Comparison of ENCODE assay signal across 25 mouse cellular contexts in the genomic region with DNA sequence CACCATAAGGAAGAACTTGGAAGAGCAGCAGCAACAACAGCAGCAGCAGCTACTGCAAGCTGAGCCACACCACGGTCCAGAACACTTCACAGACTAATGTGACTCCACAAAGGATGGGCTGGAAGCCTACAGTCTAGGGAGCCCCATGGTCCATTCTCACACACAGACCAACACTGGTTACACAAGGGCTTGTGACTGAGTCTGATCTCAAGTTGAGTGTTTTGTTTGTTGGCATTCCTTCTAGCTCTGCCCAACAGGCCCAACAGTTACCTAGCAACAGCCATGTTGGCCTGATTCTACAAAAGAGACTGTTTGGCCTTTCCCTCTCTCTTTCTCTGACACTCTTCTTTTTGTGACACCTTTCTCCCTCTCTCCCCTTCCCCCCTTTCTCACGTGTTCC. TPM values are rescaled to one million over a fixed set of nuclear protein-coding genes. Genes with fewer than 3 reads are reported as not detected.
DNase-seq lines count a peak whose midpoint lies in the region; ATAC-seq and TF ChIP-seq lines count a peak whose summit lies in the region.
"Had no signal": no experiment of that assay in that cellular context is flagged by ENCODE, and none has a peak within 500 bp of the region (broad histone marks: within the 10 kb centered on the region; RNA-seq: fewer than 3 reads in every experiment).

No protein-coding gene starts in this region.

- no peak overlapping the region for H3K9ac ChIP-seq in forebrain, postnatal 0 days
- H3K9ac ChIP-seq: embryonic facial prominence, embryonic 15.5 days; hindbrain, embryonic 14.5 days had no signal

- no peaks in the 10 kb centered on the region for H3K9me3 ChIP-seq in forebrain, postnatal 0 days (ENCODE audit: low read length)
- H3K9me3 ChIP-seq in forebrain, embryonic 10.5 days = no peaks in the 10 kb centered on the region
- H3K9me3 ChIP-seq: embryonic facial prominence, embryonic 15.5 days; heart, embryonic 10.5 days had no signal

- peak; percentile 32 for DNase-seq in forebrain, postnatal 0 days
- no peak for DNase-seq in forebrain, embryonic 10.5 days (ENCODE audit: extremely low spot score, low spot score)
- DNase-seq in lung, adult 2 months = peak; percentile 19
- no peak for DNase-seq in lung, postnatal 14 days
- peak; percentile 29 for DNase-seq in adipocyte (ENCODE audit: low spot score)
- peak; percentile 69 for DNase-seq in lung, postnatal 25 days (ENCODE audit: low spot score)
- no peak for DNase-seq in gastrocnemius, adult 18-20 months (ENCODE audit: low spot score)
- no peak for DNase-seq in spleen, postnatal 14 days (ENCODE audit: low spot score in 2 of 2)
- DNase-seq: adrenal gland, adult 2 months; adrenal gland, postnatal 25 days; cerebellum, adult 11 months; cerebellum, adult 8-10 months; cerebellum, postnatal 14 days; embryo, embryonic 11 days; gastrocnemius, postnatal 10 days; heart, adult 18-20 months; heart, postnatal 4 days had no signal

- no peak for TF ChIP-seq POLR2A in lung, adult 2 months (IDR thresholded peaks at IDR 0.05; ENCODE audit: borderline replicate concordance, extremely low read depth, low read depth, low read length)

- H3K27ac ChIP-seq in forebrain, postnatal 0 days (ENCODE audit: low read depth, low read length) = peak overlapping the region; percentile 29; the same call in 1 of the 2 replicates
- no peak overlapping the region for H3K27ac ChIP-seq in forebrain, embryonic 10.5 days
- H3K27ac ChIP-seq: embryonic facial prominence, embryonic 15.5 days; heart, embryonic 10.5 days; hindbrain, embryonic 14.5 days had no signal

- H3K4me1 ChIP-seq in forebrain, postnatal 0 days (ENCODE audit: insufficient read depth) = 0 out of 2 replicates have a peak, but pooled peaks cover 2% of the 10 kb centered on the region
- H3K4me1 ChIP-seq in forebrain, embryonic 10.5 days = peaks cover 41% of the 10 kb centered on the region
- H3K4me1 ChIP-seq in lung, adult 2 months (ENCODE audit: control insufficient read depth, insufficient read depth, low read length) = no peaks in the 10 kb centered on the region; the same call in 1 of the 2 replicates

- no peak for TF ChIP-seq CTCF in forebrain, postnatal 0 days (IDR thresholded peaks at IDR 0.05; ENCODE audit: low read depth)
- no peak for TF ChIP-seq CTCF in lung, adult 2 months (IDR thresholded peaks at IDR 0.05; ENCODE audit: insufficient read depth, low read length)

- ATAC-seq in forebrain, postnatal 0 days = peak; percentile 42
- ATAC-seq: activated CD4-positive, CD25-positive, alpha-beta regulatory T cell, adult 4 months; inflammation-experienced regulatory T-cells, adult 6 months; Patski had no signal

- H3K4me3 ChIP-seq in forebrain, postnatal 0 days (ENCODE audit: low read depth, low read length) = no peak overlapping the region
- no peak overlapping the region for H3K4me3 ChIP-seq in forebrain, embryonic 10.5 days
- H3K4me3 ChIP-seq in lung, adult 2 months (replicated peaks; ENCODE audit: extremely low read depth, low read depth, low read length) = no peak overlapping the region
- H3K4me3 ChIP-seq: embryonic facial prominence, embryonic 15.5 days; erythroblast, embryonic 14.5 days; heart, embryonic 10.5 days had no signal

- WGBS in forebrain, postnatal 0 days = 46% methylated on average over 2 of the region's 2 CpGs
- 85% methylated on average over 2 of the region's 2 CpGs for WGBS in forebrain, embryonic 10.5 days
- 58% methylated on average over 2 of the region's 2 CpGs for WGBS in lung, adult 2 months

- H3K4me2 ChIP-seq in forebrain, postnatal 0 days (ENCODE audit: low read depth) = no peak overlapping the region
- H3K4me2 ChIP-seq: embryonic facial prominence, embryonic 15.5 days; hindbrain, embryonic 14.5 days had no signal

- no peaks in the 10 kb centered on the region for H3K27me3 ChIP-seq in forebrain, postnatal 0 days (ENCODE audit: insufficient read depth, low read length)
- no peaks in the 10 kb centered on the region for H3K27me3 ChIP-seq in forebrain, embryonic 10.5 days (ENCODE audit: poor library complexity, severe bottlenecking)
- H3K27me3 ChIP-seq: embryonic facial prominence, embryonic 15.5 days; Patski had no signal

- H3K36me3 ChIP-seq in forebrain, postnatal 0 days (ENCODE audit: insufficient read depth) = no peaks in the 10 kb centered on the region
- peaks cover 36% of the 10 kb centered on the region for H3K36me3 ChIP-seq in forebrain, embryonic 10.5 days (replicated peaks)

RNA-seq across cellular contexts. Expression of a gene that starts 51.9 kb away (rescaled TPM):
- total RNA-seq in forebrain, postnatal 0 days (2014; rRNA removed) = 3.5 and 4.3 TPM in 2 replicates
- 1.1 and 1.2 TPM in 2 replicates for polyA plus RNA-seq in forebrain, postnatal 0 days (2015; fragmentation: Nextera tagmentation; extraction: Ambion mirVana)
- polyA plus RNA-seq in forebrain, embryonic 10.5 days (2016; fragmentation: Nextera tagmentation; extraction: Ambion mirVana) = 4.8 and 5.7 TPM in 2 replicates
- 5.5 and 6.3 TPM in 2 replicates for polyA plus RNA-seq in lung, adult 2 months (2012; rRNA removed)
- total RNA-seq in gastrocnemius, adult 18-20 months (2021) = under 1 TPM; 0.25 to 0.31 TPM
- total RNA-seq: MEL had no signal

Comparison
In these comparisons a context has a peak if more than half of its experiments do, and no peak if none do; other contexts are left out.
1. DNase-seq: peak in forebrain, postnatal 0 days (single experiment), lung, adult 2 months (single experiment), adipocyte (single experiment) and lung, postnatal 25 days (single experiment); none in forebrain, embryonic 10.5 days (single experiment), lung, postnatal 14 days (single experiment), gastrocnemius, adult 18-20 months (single experiment) and spleen, postnatal 14 days (0 of 2).